Mouse (Mus musculus) liver, embryonic 14.5 days (tissue): Measurements from ENCODE around the gene Megf8. TPM values are rescaled to one million over a fixed set of nuclear protein-coding genes. Genes with fewer than 3 reads are reported as not detected.

Experiments used
- ATAC-seq: fragments of 200-750 bp; cut with Nextera tagmentation; 2 replicates; pipeline ENCODE4 v1.8.0; 2017; ENCODE audit warnings: moderate number of reproducible peaks, mild to moderate bottlenecking, moderate library complexity; ENCODE audit not compliant: insufficient read depth
- DNase-seq, 3 experiments: peaks; one replicate each; pipeline ENCODE4 v3.0.0-alpha.2; 2012 to 2013; ENCODE audit warnings: low read depth in 3 of 3, low spot score in 3 of 3
- H3K27ac ChIP-seq: fragments of 300-500 bp; sonication (generic); 2 replicates; pipeline ENCODE4 v1.5.1; 2014; ENCODE audit warnings: moderate library complexity, mild to moderate bottlenecking, control low read depth, inconsistent platforms
- H3K27me3 ChIP-seq: fragments of 300-500 bp; sonication (generic); 2 replicates; pipeline ENCODE4 v1.6.1; 2014; ENCODE audit warnings: mild to moderate bottlenecking, low read length, moderate library complexity; ENCODE audit not compliant: control insufficient read depth, insufficient read depth
- H3K36me3 ChIP-seq: fragments of 300-500 bp; sonication (generic); replicated peaks from 2 replicates; pipeline ENCODE4 v1.6.1; 2014; ENCODE audit warnings: low read depth; ENCODE audit not compliant: control insufficient read depth, insufficient read depth
- H3K4me1 ChIP-seq, 2 experiments: fragments of 200-500 bp in 1 of 2; fragments of 300-500 bp in 1 of 2; sonication (generic) in 1 of 2; replicated peaks; 2 replicates each; pipeline ENCODE4 v1.6.1; 2012 to 2014; ENCODE audit warnings: antibody characterized with exemption in 1 of 2, inconsistent platforms in 1 of 2, low read length in 1 of 2; ENCODE audit not compliant: control insufficient read depth in 2 of 2, insufficient read depth in 2 of 2
- H3K4me2 ChIP-seq: fragments of 300-500 bp; sonication (generic); 2 replicates; pipeline ENCODE4 v1.6.1; 2014; ENCODE audit warnings: low read depth, mild to moderate bottlenecking, control low read depth, moderate library complexity
- H3K4me3 ChIP-seq, 2 experiments: fragments of 200-500 bp in 1 of 2; fragments of 300-500 bp in 1 of 2; sonication (generic) in 1 of 2; 2 replicates each; pipeline ENCODE4 v1.5.1; 2012 to 2014; ENCODE audit warnings: low read depth in 2 of 2, low read length in 2 of 2, mild to moderate bottlenecking in 2 of 2, control low read depth in 1 of 2, inconsistent platforms in 1 of 2, moderate library complexity in 1 of 2; ENCODE audit not compliant: insufficient read depth in 1 of 2
- H3K9ac ChIP-seq: fragments of 300-500 bp; sonication (generic); replicated peaks from 2 replicates; pipeline ENCODE4 v1.6.1; 2014; ENCODE audit warnings: mild to moderate bottlenecking, control low read depth, moderate library complexity
- H3K9me3 ChIP-seq: fragments of 300-500 bp; sonication (generic); 2 replicates; pipeline ENCODE4 v1.6.1; 2016; ENCODE audit warnings: low read length, mixed read lengths; ENCODE audit not compliant: control insufficient read depth
- CTCF ChIP-seq: IDR thresholded peaks from 2 replicates; pipeline ENCODE4 v1.5.1; 2016; ENCODE audit warnings: antibody characterized with exemption, low read depth, control low read depth
- EP300 ChIP-seq: IDR thresholded peaks from 2 replicates; pipeline ENCODE4 v1.6.1; 2016; ENCODE audit warnings: antibody characterized with exemption, low read depth
- WGBS: fragments of 180-500 bp; shearing (Covaris S2); extraction: QIAGEN DNeasy Blood & Tissue Kit; methylation state at CpG from one replicate; pipeline ENCODE4 v1.1.7; 2014; ENCODE audit not compliant: insufficient replicate concordance; 5-methylcytosine and 5-hydroxymethylcytosine counted together
- polyA plus RNA-seq, 2 experiments: library from polyadenylated mRNA; depleted of rRNA in 1 of 2; stranded (reverse) in 1 of 2; unstranded in 1 of 2; fragments of >200 nt; fragmentation: Nextera tagmentation in 1 of 2; extraction: Ambion mirVana in 1 of 2; gene quantifications; 2 replicates each; pipeline versions ENCODE4 v1.2.1 to v1.2.3; 2012 to 2014

Megf8 gene
- polyA plus RNA-seq, 2 experiments, result 0.53 to 1.3 TPM

DNA sequence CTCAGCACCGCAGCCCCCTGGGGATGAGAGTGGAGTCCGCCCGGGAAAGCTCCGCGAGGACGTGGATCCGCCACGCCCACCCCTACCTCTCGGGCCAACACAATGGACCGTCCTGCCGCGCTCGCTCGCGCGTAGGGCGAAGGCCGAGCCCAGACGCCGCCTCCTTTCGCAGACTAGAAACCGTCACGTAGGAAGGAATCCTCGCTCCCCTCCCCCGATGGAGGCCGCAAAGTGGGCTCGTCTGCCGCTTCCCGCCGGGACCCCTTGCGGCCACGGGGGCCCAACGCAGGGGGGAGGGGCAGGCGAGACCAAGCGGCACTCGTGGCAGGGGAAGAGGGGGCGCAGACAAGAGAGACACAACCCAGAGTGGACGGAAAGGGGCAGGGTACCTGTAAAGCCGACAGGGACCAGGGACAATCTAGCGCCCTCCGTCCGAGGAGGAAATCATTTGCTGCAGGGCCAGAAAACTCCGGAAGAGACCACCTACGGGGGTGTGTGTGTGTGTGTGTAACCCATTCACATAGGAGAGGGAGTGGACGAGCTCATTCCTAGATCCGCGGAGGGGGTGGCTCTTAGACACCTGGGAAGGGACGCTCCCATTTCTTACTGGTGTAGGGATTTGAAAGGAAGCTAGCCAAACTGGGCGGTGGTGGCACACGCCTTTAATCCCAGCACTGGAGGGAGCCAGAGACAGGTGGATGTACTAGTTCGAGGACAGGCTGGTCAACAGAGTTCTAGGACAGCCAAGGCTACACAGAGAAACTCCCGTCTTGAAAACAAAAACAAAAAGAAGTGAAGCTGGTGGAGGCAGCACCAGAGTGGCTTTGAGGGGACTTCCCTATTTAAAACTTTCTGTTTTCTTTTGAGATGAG is 19.3 kb upstream of the Megf8 start, which contains the start of gene Pafah1b3:
Pafah1b3 (minus strand) TSS at position 533 of the 872 bp plus-strand sequence.
- ATAC-seq, result peak; percentile 80
- H3K27ac ChIP-seq, result 0 out of 2 replicates have a peak within 1 kb of the TSS, but pooled peaks have one; percentile 32
- no peaks in the 10 kb centered on the region for H3K9me3 ChIP-seq
- under 1% methylated on average over 52 of the region's 52 CpGs for WGBS
- TF ChIP-seq EP300 (no peak), CTCF (peak; percentile 33)
- H3K27me3 ChIP-seq, result no peaks in the 10 kb centered on the region
- H3K4me2 ChIP-seq, result peak within 1 kb of the TSS; percentile 98
- peak within 1 kb of the TSS; percentile 68 to 76 for H3K4me3 ChIP-seq
- H3K9ac ChIP-seq, result peak within 1 kb of the TSS; percentile 69
- peaks cover 4 to 5% of the 10 kb centered on the region in 2 experiments for H3K4me1 ChIP-seq
- DNase-seq, result peak in 1 of 3 experiments; percentile 61
- H3K36me3 ChIP-seq, result peaks cover 6% of the 10 kb centered on the region

DNA sequence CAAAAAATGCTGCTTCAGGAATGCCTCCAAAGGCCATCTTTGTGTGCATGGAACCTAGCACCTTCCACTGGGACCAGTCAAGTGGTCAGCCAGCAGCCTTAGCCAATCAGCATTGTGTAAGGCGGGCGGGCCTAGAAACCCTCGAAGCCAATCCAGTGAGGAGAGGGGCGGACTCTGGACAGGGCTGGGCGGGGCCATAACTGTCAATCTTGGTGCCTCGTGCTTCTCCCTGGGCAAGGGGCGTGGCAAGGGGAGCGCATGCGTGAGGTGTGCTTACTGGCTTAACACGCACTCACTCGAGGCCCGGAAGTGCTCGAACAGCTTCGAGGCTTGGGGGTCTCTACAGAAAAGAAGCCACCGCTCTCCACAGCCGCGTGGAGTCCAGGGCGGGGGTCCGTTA is 15.9 kb upstream of the Megf8 start, which contains the start of gene Prr19:
Prr19 (plus strand) TSS at position 349 of the 400 bp plus-strand sequence.
- Histone ChIP-seq H3K27ac (no peak within 1 kb of the TSS), H3K4me1 (peaks cover 4 to 5% of the 10 kb centered on the region in 2 experiments), H3K9ac (no peak within 1 kb of the TSS), H3K27me3 (peaks cover 15% of the 10 kb centered on the region), H3K4me3 (no peak within 1 kb of the TSS), H3K36me3 (no peaks in the 10 kb centered on the region), H3K4me2 (no peak within 1 kb of the TSS), H3K9me3 (no peaks in the 10 kb centered on the region)
- ATAC-seq (0 out of 2 replicates have a peak, but pooled peaks have one; percentile 14), DNase-seq (no peak)
- TF ChIP-seq EP300, result no peak
- no peak for TF ChIP-seq CTCF
- WGBS, result 52% methylated on average over 19 of the region's 19 CpGs

DNA sequence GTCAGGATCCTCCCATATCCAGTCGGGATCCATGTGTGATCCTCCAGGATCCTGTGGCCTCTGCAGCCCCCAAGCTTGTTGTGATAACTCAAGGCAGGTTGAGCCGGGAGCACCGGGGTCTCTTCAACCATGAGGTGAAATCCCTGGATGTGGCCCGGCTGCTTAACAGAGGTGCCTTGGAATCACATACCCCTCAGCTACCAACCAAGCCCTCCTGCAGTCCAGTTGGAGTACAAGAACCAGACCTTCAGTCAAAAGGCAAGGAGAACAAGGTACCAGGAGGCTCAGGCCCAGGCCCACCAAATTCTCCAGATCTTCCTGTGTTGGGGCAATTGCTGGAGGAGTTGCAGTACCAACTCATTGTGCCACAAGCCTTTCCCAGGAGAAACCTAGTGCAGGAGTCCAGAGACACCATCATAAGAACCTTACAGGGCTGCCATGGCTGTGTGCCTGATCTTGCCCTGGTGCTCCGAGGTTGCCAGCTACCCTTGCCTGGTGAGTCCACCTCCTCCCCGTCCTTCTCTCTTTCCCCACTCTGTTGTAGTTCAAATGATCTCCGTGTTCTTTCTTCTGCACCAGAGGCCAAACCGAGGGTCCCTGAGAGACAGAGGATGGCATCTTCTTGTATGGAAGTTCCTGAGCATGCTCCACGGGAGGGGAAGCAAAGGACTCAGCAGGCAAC is 13.8 kb upstream of the Megf8 start:
- TF ChIP-seq EP300 (no peak), CTCF (no peak)
- DNase-seq (no peak), ATAC-seq (no peak)
- H3K4me2 ChIP-seq, result no peak overlapping the region
- 47% methylated on average over 9 of the region's 9 CpGs for WGBS
- no peak overlapping the region for H3K27ac ChIP-seq
- no peak overlapping the region for H3K9ac ChIP-seq
- H3K36me3 ChIP-seq, result no peaks in the 10 kb centered on the region
- no peak overlapping the region for H3K4me3 ChIP-seq
- H3K4me1 ChIP-seq, result no peaks in the 10 kb centered on the region
- peaks cover 27% of the 10 kb centered on the region for H3K27me3 ChIP-seq
- H3K9me3 ChIP-seq, result no peaks in the 10 kb centered on the region

DNA sequence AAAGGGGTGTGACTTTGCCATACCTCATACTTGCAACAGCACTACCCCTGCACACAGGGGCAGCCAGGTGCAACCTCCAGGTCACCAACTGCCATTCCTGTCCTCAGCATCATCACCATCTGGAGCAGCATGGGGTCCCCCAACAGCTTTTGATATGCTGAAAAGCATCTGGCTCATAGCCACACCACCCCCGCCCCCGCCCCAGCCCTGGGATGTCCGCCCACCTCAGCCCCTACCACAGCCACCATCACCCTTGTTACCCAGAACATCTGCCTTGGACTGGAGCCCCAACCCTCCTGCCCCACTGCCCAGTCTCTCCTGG is 13.3 kb upstream of the Megf8 start:
- Histone ChIP-seq H3K4me2 (no peak overlapping the region), H3K4me1 (no peaks in the 10 kb centered on the region), H3K27ac (no peak overlapping the region), H3K9ac (no peak overlapping the region), H3K4me3 (no peak overlapping the region), H3K9me3 (no peaks in the 10 kb centered on the region), H3K36me3 (no peaks in the 10 kb centered on the region), H3K27me3 (peaks cover 27% of the 10 kb centered on the region)
- no peak for DNase-seq
- ATAC-seq, result no peak
- WGBS, result 59% methylated on average over 3 of the region's 3 CpGs
- no peak for TF ChIP-seq EP300
- TF ChIP-seq CTCF, result no peak

DNA sequence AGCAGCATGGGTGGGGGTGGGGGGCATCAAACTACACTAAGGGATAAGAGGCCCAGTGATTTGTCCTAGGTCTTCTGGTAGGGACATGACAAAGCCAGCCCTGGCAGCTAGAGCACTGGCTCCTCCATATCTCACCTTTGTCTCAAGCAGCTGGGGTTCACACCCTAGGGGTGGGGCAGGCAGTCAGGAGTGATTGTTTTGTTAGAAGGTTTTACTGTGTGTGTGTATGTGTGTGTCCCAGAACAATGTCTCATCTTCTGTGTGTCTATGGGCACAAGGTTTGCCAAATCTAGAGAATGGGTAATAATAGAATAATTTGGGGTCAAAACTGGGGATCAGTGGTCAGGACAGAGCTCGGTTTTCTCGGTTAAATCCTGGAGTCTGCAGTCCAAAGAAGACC is 11.5 kb upstream of the Megf8 start:
- Histone ChIP-seq H3K4me1 (no peaks in the 10 kb centered on the region), H3K36me3 (no peaks in the 10 kb centered on the region), H3K4me2 (peak overlapping the region; percentile 49), H3K27ac (no peak overlapping the region), H3K27me3 (peaks cover 29% of the 10 kb centered on the region), H3K4me3 (no peak overlapping the region), H3K9me3 (no peaks in the 10 kb centered on the region), H3K9ac (no peak overlapping the region)
- DNase-seq, result no peak
- TF ChIP-seq CTCF, result no peak
- no peak for TF ChIP-seq EP300
- WGBS, result 0% methylated on average over 2 of the region's 2 CpGs
- ATAC-seq, result no peak
